Mouse (Mus musculus): ENCODE data around the gene Abca4. TPM values are rescaled to one million over a fixed set of nuclear protein-coding genes. Genes with fewer than 3 reads are reported as not detected.

Gene Abca4
- polyA plus RNA-seq, 1 experiment from 2014 or later: 2.3 TPM

GRCm38 (mm10) chr3:122170621-122171309 is 126.5 kb downstream of the Abca4 start:
- no peaks in the 10 kb centered on the region for H3K36me3 ChIP-seq
- WGBS: 84% methylated on average over 10 of the region's 10 CpGs
- no peak overlapping the region for H3K27ac ChIP-seq
- H3K27me3 ChIP-seq (ENCODE audit: low read depth, poor library complexity, severe bottlenecking): no peaks in the 10 kb centered on the region
- no peaks in the 10 kb centered on the region for H3K4me1 ChIP-seq
- no peaks in the 10 kb centered on the region for H3K9me3 ChIP-seq (replicated peaks)
- no peak for DNase-seq (ENCODE audit: low spot score)
- H3K4me3 ChIP-seq: no peak overlapping the region

DNA sequence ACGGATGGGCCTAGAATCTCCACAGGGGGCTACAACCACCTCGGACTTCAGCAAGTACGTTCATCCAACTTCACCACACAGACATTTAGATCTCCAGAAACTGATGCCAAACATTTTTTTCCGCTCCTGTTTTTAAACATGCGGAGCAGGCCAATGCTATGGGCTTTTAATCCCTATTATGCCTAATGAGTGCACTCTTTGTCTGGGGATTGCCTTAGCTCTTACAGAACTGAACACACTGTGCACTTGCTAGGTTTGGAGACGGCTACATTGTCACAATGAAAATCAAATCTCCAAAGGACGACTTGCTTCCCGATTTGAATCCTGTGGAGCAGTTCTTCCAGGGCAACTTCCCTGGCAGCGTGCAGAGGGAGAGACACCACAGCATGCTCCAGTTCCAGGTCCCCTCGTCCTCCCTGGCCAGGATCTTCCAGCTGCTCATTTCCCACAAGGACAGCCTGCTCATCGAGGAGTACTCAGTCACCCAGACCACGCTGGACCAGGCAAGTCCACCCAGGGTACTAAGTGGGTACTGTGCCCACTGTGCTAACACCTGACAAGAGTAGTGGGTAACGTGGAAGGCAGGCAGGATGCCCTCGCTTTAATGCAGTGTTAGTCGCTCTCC is 129.4 kb downstream of the Abca4 start:
- no peak for DNase-seq (ENCODE audit: low spot score)
- no peak overlapping the region for H3K4me3 ChIP-seq
- no peak overlapping the region for H3K27ac ChIP-seq
- no peaks in the 10 kb centered on the region for H3K36me3 ChIP-seq
- 87% methylated on average over 15 of the region's 15 CpGs for WGBS
- no peaks in the 10 kb centered on the region for H3K27me3 ChIP-seq (ENCODE audit: low read depth, poor library complexity, severe bottlenecking)
- no peaks in the 10 kb centered on the region for H3K9me3 ChIP-seq (replicated peaks)
- peaks cover 3% of the 10 kb centered on the region; the same call in 1 of the 2 replicates for H3K4me1 ChIP-seq

DNA sequence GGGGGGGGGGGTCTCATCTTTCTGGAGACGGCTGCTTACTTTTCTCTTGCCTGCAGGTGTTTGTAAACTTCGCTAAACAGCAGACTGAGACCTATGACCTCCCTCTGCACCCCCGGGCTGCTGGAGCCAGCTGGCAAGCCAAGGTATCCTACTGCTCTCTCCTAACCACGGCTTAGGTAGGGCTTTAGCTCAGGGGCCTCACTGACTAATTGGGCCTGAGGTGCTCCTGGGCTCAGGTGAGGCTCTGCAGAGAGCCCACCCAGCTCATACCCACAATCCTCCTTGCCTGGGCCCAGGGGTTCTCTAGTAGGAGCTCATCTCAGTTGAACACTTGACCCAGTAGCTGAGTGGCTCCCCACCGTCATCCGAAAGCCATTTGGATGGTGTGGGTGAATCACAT is 131.8 kb downstream of the Abca4 start:
- 74% methylated on average over 6 of the region's 6 CpGs for WGBS
- Histone ChIP-seq H3K27me3 (ENCODE audit: low read depth, poor library complexity, severe bottlenecking) (no peaks in the 10 kb centered on the region), H3K27ac (no peak overlapping the region), H3K4me3 (no peak overlapping the region), H3K4me1 (peaks cover 3% of the 10 kb centered on the region; the same call in 1 of the 2 replicates), H3K9me3 (replicated peaks) (no peaks in the 10 kb centered on the region), H3K36me3 (no peaks in the 10 kb centered on the region)
- no peak for DNase-seq (ENCODE audit: low spot score)

DNA sequence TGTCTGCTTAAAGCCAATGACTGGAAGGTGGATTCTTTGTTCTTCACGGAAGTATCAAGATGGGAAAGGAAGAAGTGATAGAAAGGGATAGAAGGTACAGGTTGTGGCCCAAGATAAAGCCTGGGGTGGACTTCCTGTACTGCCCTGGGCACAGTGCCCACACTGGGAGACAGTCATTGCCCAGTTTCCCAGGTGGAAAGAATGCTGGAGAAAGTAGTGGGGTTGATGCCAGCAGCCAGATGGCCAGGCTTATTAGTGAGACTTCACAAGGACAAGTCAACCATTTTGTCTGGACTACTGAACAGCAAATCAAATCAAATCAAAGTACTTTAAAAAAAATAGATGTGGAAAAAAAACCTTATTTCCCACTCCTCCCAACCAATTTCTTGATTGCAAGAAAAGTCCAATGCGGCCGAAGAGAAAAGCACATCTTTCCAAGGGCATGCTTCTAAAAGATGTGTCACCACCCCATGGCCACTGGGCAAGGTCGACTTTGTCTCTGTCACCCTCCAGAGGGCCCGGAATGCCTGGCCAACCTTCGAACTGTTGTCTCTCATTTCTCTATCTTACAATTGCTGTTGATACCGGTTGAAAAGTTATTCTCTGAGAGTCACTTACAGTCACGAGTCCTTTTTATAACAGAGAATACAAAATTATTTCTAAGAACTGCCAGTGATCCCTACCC is 132.6 kb downstream of the Abca4 start:
- no peaks in the 10 kb centered on the region for H3K36me3 ChIP-seq
- no peak overlapping the region for H3K4me3 ChIP-seq
- H3K9me3 ChIP-seq (replicated peaks): no peaks in the 10 kb centered on the region
- no peak for DNase-seq (ENCODE audit: low spot score)
- H3K27ac ChIP-seq: no peak overlapping the region
- H3K27me3 ChIP-seq (ENCODE audit: low read depth, poor library complexity, severe bottlenecking): no peaks in the 10 kb centered on the region
- H3K4me1 ChIP-seq: peaks cover 3% of the 10 kb centered on the region; the same call in 1 of the 2 replicates
- WGBS: 89% methylated on average over 8 of the region's 8 CpGs

DNA sequence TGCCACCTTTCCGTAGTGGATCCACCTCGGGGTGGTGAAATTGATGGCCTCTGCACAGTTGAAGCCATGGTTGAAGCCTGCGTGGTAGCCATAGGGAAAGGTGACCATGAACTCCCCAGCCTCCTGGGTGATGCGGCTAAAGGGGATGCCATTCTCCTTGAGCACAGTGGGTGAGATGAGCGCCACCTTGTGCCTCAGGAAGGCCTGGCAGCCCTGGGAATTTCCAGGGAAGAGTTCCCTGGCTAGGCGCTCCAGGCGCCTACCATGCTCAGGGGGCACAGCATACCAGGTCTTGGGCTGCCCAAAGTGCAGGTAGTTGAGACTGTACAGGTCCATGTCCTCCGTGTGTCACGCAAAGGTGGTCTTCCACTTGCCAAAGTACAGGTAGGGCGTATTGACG is 139.9 kb downstream of the Abca4 start:
- Histone ChIP-seq H3K36me3 (no peaks in the 10 kb centered on the region), H3K27me3 (ENCODE audit: low read depth, poor library complexity, severe bottlenecking) (no peaks in the 10 kb centered on the region), H3K4me1 (0 out of 2 replicates have a peak, but pooled peaks cover 2% of the 10 kb centered on the region), H3K27ac (no peak overlapping the region), H3K4me3 (no peak overlapping the region), H3K9me3 (replicated peaks) (no peaks in the 10 kb centered on the region)
- 46% methylated on average over 11 of the region's 11 CpGs for WGBS
- no peak for DNase-seq (ENCODE audit: low spot score)

DNA sequence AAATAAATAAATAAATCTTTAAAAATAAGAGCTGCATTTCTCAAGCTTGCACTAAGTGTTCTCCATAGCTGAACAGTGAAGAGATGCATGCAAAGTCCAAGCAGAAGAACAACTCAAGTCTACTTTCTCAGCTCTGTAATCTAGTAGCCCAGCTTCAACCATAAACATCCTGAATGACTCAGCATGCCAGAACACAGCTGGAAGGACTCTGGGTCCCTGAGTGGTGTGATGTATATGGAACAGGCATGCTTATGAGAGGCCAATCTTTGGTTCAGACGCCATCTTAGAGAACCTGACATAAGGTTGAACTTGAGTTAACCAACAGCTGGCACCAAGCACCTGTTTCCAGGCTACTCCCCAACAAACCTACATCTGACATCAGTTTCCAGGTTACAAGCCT is 142.7 kb downstream of the Abca4 start:
- no peaks in the 10 kb centered on the region for H3K36me3 ChIP-seq
- H3K9me3 ChIP-seq (replicated peaks): no peaks in the 10 kb centered on the region
- no peak overlapping the region for H3K4me3 ChIP-seq
- H3K4me1 ChIP-seq: 0 out of 2 replicates have a peak, but pooled peaks cover 2% of the 10 kb centered on the region
- WGBS: 87% methylated on average over 1 of the region's 1 CpGs
- DNase-seq (ENCODE audit: low spot score): no peak
- H3K27ac ChIP-seq: no peak overlapping the region
- H3K27me3 ChIP-seq (ENCODE audit: low read depth, poor library complexity, severe bottlenecking): no peaks in the 10 kb centered on the region

DNA sequence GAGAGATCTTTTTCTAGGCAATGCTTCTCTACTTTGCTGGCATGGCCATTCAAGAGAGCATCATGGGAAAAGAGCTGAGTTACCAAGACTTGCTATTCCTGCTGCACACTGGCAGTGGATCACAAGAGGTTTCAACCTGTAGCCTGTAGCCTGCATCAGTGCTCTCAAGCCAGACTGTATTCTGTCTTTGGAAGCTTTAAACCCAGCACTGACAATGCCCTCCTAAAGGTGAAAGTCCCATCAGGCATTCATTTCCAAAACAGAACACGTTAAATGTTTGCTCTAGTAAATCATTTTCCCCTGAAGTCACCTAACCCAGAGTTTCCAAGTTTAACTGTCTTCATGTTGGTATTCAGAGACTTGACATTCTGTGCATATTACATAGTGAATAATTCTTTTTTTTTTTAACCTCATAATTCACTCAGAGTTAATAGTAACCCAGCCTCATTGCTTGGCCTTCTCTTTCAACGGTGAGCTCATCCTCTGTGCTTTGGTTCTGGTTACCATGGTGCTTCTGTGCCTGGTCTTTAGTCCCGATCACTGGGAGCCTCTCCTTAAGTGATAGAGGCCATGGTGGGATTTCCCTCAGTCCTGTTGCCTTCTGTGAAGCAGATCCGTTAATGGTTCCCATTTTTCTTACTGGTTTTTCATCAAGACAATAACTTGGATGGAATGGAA is 152.5 kb downstream of the Abca4 start:
- H3K27me3 ChIP-seq (ENCODE audit: low read depth, poor library complexity, severe bottlenecking): no peaks in the 10 kb centered on the region
- no peaks in the 10 kb centered on the region for H3K9me3 ChIP-seq (replicated peaks)
- no peak overlapping the region for H3K27ac ChIP-seq
- 85% methylated on average over 4 of the region's 4 CpGs for WGBS
- no peak overlapping the region for H3K4me3 ChIP-seq
- H3K4me1 ChIP-seq: peaks cover 18% of the 10 kb centered on the region
- no peaks in the 10 kb centered on the region for H3K36me3 ChIP-seq
- no peak for DNase-seq (ENCODE audit: low spot score)

GRCm38 (mm10) chr3:122198532-122198931 is 154.3 kb downstream of the Abca4 start:
- no peak overlapping the region for H3K4me3 ChIP-seq
- H3K9me3 ChIP-seq (replicated peaks): no peaks in the 10 kb centered on the region
- H3K27me3 ChIP-seq (ENCODE audit: low read depth, poor library complexity, severe bottlenecking): no peaks in the 10 kb centered on the region
- H3K36me3 ChIP-seq: no peaks in the 10 kb centered on the region
- no peak overlapping the region for H3K27ac ChIP-seq
- 85% methylated on average over 2 of the region's 2 CpGs for WGBS
- no peak for DNase-seq (ENCODE audit: low spot score)
- H3K4me1 ChIP-seq: peaks cover 30% of the 10 kb centered on the region

DNA sequence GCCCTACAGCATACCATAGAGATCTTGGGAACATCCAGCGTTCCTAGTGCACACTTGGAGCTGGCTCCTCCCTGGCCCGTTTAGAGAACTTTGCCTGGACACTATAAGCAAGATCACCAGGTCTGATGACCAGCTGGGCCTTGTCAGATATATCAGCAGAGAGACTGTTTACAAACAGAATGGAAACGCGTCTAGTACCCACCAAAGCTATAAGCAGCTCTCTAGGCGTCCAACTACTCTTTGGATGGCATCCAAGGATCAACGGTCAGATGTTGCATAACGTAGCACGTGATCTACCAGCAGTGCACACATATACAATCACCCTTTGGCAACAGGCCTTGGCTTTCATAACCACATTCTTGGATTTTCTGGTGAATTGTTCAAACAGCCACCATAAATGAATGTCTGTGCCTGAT is 154.7 kb downstream of the Abca4 start:
- no peak overlapping the region for H3K27ac ChIP-seq
- H3K4me1 ChIP-seq: peaks cover 30% of the 10 kb centered on the region
- no peak for DNase-seq (ENCODE audit: low spot score)
- WGBS: 91% methylated on average over 8 of the region's 8 CpGs
- H3K4me3 ChIP-seq: no peak overlapping the region
- no peaks in the 10 kb centered on the region for H3K36me3 ChIP-seq
- H3K27me3 ChIP-seq (ENCODE audit: low read depth, poor library complexity, severe bottlenecking): no peaks in the 10 kb centered on the region
- H3K9me3 ChIP-seq (replicated peaks): no peaks in the 10 kb centered on the region

- Histone ChIP-seq H3K4me1 (peaks cover 30% of the 10 kb centered on the region), H3K27ac (no peak overlapping the region), H3K4me3 (no peak overlapping the region), H3K27me3 (ENCODE audit: low read depth, poor library complexity, severe bottlenecking) (no peaks in the 10 kb centered on the region), H3K9me3 (replicated peaks) (no peaks in the 10 kb centered on the region), H3K36me3 (no peaks in the 10 kb centered on the region)
- no peak for DNase-seq (ENCODE audit: low spot score)
- WGBS: 80% methylated on average over 4 of the region's 4 CpGs
Observed at GRCm38 (mm10) chr3:122199600-122199999, 155.4 kb downstream of the Abca4 start.

GRCm38 (mm10) chr3:122200017-122200416 is 155.8 kb downstream of the Abca4 start:
- peak overlapping the region; percentile 20 for H3K27ac ChIP-seq
- H3K27me3 ChIP-seq (ENCODE audit: low read depth, poor library complexity, severe bottlenecking): no peaks in the 10 kb centered on the region
- peaks cover 30% of the 10 kb centered on the region for H3K4me1 ChIP-seq
- no peak for DNase-seq (ENCODE audit: low spot score)
- H3K9me3 ChIP-seq (replicated peaks): no peaks in the 10 kb centered on the region
- H3K4me3 ChIP-seq: no peak overlapping the region
- 90% methylated on average over 5 of the region's 5 CpGs for WGBS
- no peaks in the 10 kb centered on the region for H3K36me3 ChIP-seq

DNA sequence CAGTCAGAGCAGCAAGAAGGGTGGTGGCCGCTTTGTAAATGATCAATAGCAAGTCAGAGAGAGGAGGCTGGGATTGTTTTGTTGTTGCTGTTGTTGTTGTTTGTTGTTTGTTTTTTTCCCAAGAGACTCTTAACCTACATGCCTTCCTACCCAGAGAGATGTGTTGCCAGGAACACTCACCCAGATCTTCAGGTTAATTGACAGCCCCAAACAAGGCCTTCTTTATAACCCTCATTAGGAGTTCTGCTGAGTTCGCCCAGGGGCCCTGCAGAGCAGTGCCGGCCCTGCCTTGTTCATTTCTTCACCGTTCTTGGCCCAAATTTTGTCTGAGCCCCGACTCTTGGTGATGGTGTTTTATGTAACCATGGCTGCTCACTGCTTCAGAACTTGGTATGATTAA is 156.2 kb downstream of the Abca4 start:
- Histone ChIP-seq H3K9me3 (replicated peaks) (no peaks in the 10 kb centered on the region), H3K27ac (peak overlapping the region; percentile 20), H3K27me3 (ENCODE audit: low read depth, poor library complexity, severe bottlenecking) (no peaks in the 10 kb centered on the region), H3K36me3 (no peaks in the 10 kb centered on the region), H3K4me1 (peaks cover 30% of the 10 kb centered on the region), H3K4me3 (no peak overlapping the region)
- DNase-seq (ENCODE audit: low spot score): no peak
- 45% methylated on average over 5 of the region's 5 CpGs for WGBS

- WGBS: 39% methylated on average over 5 of the region's 5 CpGs
- peaks cover 30% of the 10 kb centered on the region for H3K4me1 ChIP-seq
- DNase-seq (ENCODE audit: low spot score): no peak
- no peaks in the 10 kb centered on the region for H3K9me3 ChIP-seq (replicated peaks)
- H3K27me3 ChIP-seq (ENCODE audit: low read depth, poor library complexity, severe bottlenecking): no peaks in the 10 kb centered on the region
- H3K27ac ChIP-seq: peak overlapping the region; percentile 70; the same call in 1 of the 2 replicates
- H3K4me3 ChIP-seq: no peak overlapping the region
- no peaks in the 10 kb centered on the region for H3K36me3 ChIP-seq
Observed at GRCm38 (mm10) chr3:122202307-122202732, 158.1 kb downstream of the Abca4 start.

Measured in limb, embryonic 10.5 days (tissue).